Mouse (Mus musculus): ENCODE data around the gene Gpr87. TPM values are rescaled to one million over a fixed set of nuclear protein-coding genes. Genes with fewer than 3 reads are reported as not detected.

The Gpr87 gene
- polyA plus RNA-seq, 1 experiment from 2014 or later, result not detected

- no peak overlapping the region for H3K27ac ChIP-seq (ENCODE audit: low read length)
- H3K4me3 ChIP-seq (ENCODE audit: low read depth, low read length), result no peak overlapping the region
- H3K36me3 ChIP-seq (ENCODE audit: insufficient read depth, low read length), result no peaks in the 10 kb centered on the region
- no peak overlapping the region for H3K4me2 ChIP-seq (replicated peaks; ENCODE audit: low read depth, low read length)
- H3K27me3 ChIP-seq (replicated peaks; ENCODE audit: insufficient read depth, low read length), result no peaks in the 10 kb centered on the region
- no peak for ATAC-seq
- no peak for TF ChIP-seq CTCF (IDR thresholded peaks at IDR 0.05)
- no peak for TF ChIP-seq EP300 (IDR thresholded peaks at IDR 0.05)
- H3K4me1 ChIP-seq (ENCODE audit: insufficient read depth, low read depth, low read length), result no peaks in the 10 kb centered on the region
- DNase-seq (ENCODE audit: low spot score), result no peak
- 65% methylated on average over 5 of the region's 5 CpGs for WGBS
- H3K9ac ChIP-seq (replicated peaks; ENCODE audit: low read depth), result no peak overlapping the region
- no peaks in the 10 kb centered on the region for H3K9me3 ChIP-seq (ENCODE audit: low read length)
These were observed 18.0 kb downstream of the Gpr87 start for GRCm38 (mm10) chr3:59176871-59177270.

DNA sequence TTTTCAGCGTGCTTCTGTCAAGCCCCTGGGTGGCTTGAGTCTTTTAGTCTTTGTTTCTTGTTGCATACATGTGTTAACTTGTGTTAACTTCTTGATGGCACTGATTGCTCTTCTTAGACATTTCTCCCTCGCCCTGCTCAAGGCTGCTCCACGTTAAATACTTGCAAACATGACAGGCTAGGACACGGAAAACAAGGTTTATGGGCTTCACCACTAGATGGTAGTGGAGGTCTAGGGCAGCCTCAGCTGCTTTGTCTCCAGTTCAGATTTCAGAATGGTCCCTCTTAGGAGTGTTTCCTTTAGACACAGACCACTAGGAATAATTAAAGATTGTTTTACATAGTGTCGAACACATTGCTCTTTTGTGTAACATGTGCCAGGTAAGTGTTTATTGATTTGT is 19.7 kb downstream of the Gpr87 start:
- 20% methylated on average over 5 of the region's 5 CpGs for WGBS
- ATAC-seq, result peak; percentile 73
- DNase-seq (ENCODE audit: low spot score), result peak; percentile 82

GRCm38 (mm10) chr3:59174426-59175154 is 20.3 kb downstream of the Gpr87 start:
- 58% methylated on average over 6 of the region's 6 CpGs for WGBS
- no peaks in the 10 kb centered on the region for H3K9me3 ChIP-seq (ENCODE audit: low read length)
- H3K27me3 ChIP-seq (replicated peaks; ENCODE audit: insufficient read depth, low read length), result no peaks in the 10 kb centered on the region
- H3K4me2 ChIP-seq (replicated peaks; ENCODE audit: low read depth, low read length), result no peak overlapping the region
- DNase-seq (ENCODE audit: low spot score), result no peak
- H3K9ac ChIP-seq (replicated peaks; ENCODE audit: low read depth), result no peak overlapping the region
- peak; percentile 28; the same call in 1 of the 2 replicates for TF ChIP-seq CTCF (IDR thresholded peaks at IDR 0.05)
- TF ChIP-seq EP300 (IDR thresholded peaks at IDR 0.05), result no peak
- ATAC-seq, result no peak
- no peak overlapping the region for H3K27ac ChIP-seq (ENCODE audit: low read length)
- no peaks in the 10 kb centered on the region for H3K36me3 ChIP-seq (ENCODE audit: insufficient read depth, low read length)
- H3K4me3 ChIP-seq (ENCODE audit: low read depth, low read length), result no peak overlapping the region
- no peaks in the 10 kb centered on the region for H3K4me1 ChIP-seq (ENCODE audit: insufficient read depth, low read depth, low read length)

More for the DNA sequence above, 19.7 kb downstream of the Gpr87 start:
- Histone ChIP-seq H3K4me3 (ENCODE audit: low read depth, low read length) (no peak overlapping the region), H3K4me1 (ENCODE audit: insufficient read depth, low read depth, low read length) (no peaks in the 10 kb centered on the region), H3K27ac (ENCODE audit: low read length) (no peak overlapping the region), H3K36me3 (ENCODE audit: insufficient read depth, low read length) (no peaks in the 10 kb centered on the region), H3K9me3 (ENCODE audit: low read length) (no peaks in the 10 kb centered on the region), H3K27me3 (replicated peaks; ENCODE audit: insufficient read depth, low read length) (no peaks in the 10 kb centered on the region), H3K4me2 (replicated peaks; ENCODE audit: low read depth, low read length) (no peak overlapping the region), H3K9ac (replicated peaks; ENCODE audit: low read depth) (no peak overlapping the region)
- TF ChIP-seq CTCF (IDR thresholded peaks at IDR 0.05), result peak; percentile 97
- no peak for TF ChIP-seq EP300 (IDR thresholded peaks at IDR 0.05)

- no peak overlapping the region for H3K4me3 ChIP-seq (ENCODE audit: low read depth, low read length)
- no peak overlapping the region for H3K27ac ChIP-seq (ENCODE audit: low read length)
- DNase-seq (ENCODE audit: low spot score) (peak; percentile 31), ATAC-seq (peak; percentile 43; the same call in 1 of the 2 replicates)
- H3K36me3 ChIP-seq (ENCODE audit: insufficient read depth, low read length), result no peaks in the 10 kb centered on the region
- no peaks in the 10 kb centered on the region for H3K4me1 ChIP-seq (ENCODE audit: insufficient read depth, low read depth, low read length)
- 39% methylated on average over 2 of the region's 2 CpGs for WGBS
- H3K9ac ChIP-seq (replicated peaks; ENCODE audit: low read depth), result no peak overlapping the region
- H3K27me3 ChIP-seq (replicated peaks; ENCODE audit: insufficient read depth, low read length), result no peaks in the 10 kb centered on the region
- no peak overlapping the region for H3K4me2 ChIP-seq (replicated peaks; ENCODE audit: low read depth, low read length)
- no peaks in the 10 kb centered on the region for H3K9me3 ChIP-seq (ENCODE audit: low read length)
- TF ChIP-seq CTCF (IDR thresholded peaks at IDR 0.05) (no peak), EP300 (IDR thresholded peaks at IDR 0.05) (no peak)
These were observed 24.8 kb downstream of the Gpr87 start for GRCm38 (mm10) chr3:59169921-59170627.

GRCm38 (mm10) chr3:59169215-59169614 is 25.7 kb downstream of the Gpr87 start:
- Histone ChIP-seq H3K4me2 (replicated peaks; ENCODE audit: low read depth, low read length) (no peak overlapping the region), H3K4me1 (ENCODE audit: insufficient read depth, low read depth, low read length) (no peaks in the 10 kb centered on the region), H3K27me3 (replicated peaks; ENCODE audit: insufficient read depth, low read length) (no peaks in the 10 kb centered on the region), H3K4me3 (ENCODE audit: low read depth, low read length) (no peak overlapping the region), H3K27ac (ENCODE audit: low read length) (no peak overlapping the region), H3K9me3 (ENCODE audit: low read length) (no peaks in the 10 kb centered on the region), H3K9ac (replicated peaks; ENCODE audit: low read depth) (no peak overlapping the region), H3K36me3 (ENCODE audit: insufficient read depth, low read length) (no peaks in the 10 kb centered on the region)
- DNase-seq (ENCODE audit: low spot score) (peak; percentile 9), ATAC-seq (peak; percentile 17; the same call in 1 of the 2 replicates)
- TF ChIP-seq CTCF (IDR thresholded peaks at IDR 0.05), result peak; percentile 37
- TF ChIP-seq EP300 (IDR thresholded peaks at IDR 0.05), result no peak
- WGBS, result 65% methylated on average over 4 of the region's 4 CpGs

DNA sequence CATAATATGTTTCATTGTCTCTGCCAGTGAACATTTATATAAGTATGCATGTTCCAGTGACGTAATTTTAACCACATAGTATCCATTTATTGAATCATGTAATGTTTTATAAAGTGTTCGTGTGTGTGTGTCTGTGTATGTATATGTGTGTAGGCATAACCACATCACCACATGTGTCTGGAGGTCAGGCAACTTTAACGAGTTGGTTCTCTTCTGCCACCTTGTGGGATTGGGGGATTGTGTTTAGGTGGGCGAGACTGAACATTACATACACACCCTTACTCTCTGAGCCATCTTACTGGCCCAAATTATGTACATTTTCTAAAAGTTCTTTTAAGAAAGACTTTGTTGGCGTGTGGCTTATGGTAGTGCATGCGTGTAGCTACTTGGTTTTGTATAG is 26.4 kb downstream of the Gpr87 start:
- H3K27me3 ChIP-seq (replicated peaks; ENCODE audit: insufficient read depth, low read length), result no peaks in the 10 kb centered on the region

More for the DNA sequence above, 26.4 kb downstream of the Gpr87 start:
- Histone ChIP-seq H3K36me3 (ENCODE audit: insufficient read depth, low read length) (no peaks in the 10 kb centered on the region), H3K4me1 (ENCODE audit: insufficient read depth, low read depth, low read length) (no peaks in the 10 kb centered on the region), H3K4me3 (ENCODE audit: low read depth, low read length) (no peak overlapping the region), H3K9me3 (ENCODE audit: low read length) (no peaks in the 10 kb centered on the region), H3K27ac (ENCODE audit: low read length) (no peak overlapping the region), H3K9ac (replicated peaks; ENCODE audit: low read depth) (no peak overlapping the region), H3K4me2 (replicated peaks; ENCODE audit: low read depth, low read length) (no peak overlapping the region)
- WGBS, result 83% methylated on average over 6 of the region's 6 CpGs
- DNase-seq (ENCODE audit: low spot score), result no peak
- no peak for ATAC-seq
- TF ChIP-seq EP300 (IDR thresholded peaks at IDR 0.05) (no peak), CTCF (IDR thresholded peaks at IDR 0.05) (peak; percentile 32; the same call in 1 of the 2 replicates)

All from lung, postnatal 0 days (tissue).